Mouse (Mus musculus): ENCODE measurements around the gene Cdv3. TPM values are rescaled to one million over a fixed set of nuclear protein-coding genes. Genes with fewer than 3 reads are reported as not detected.
"Not testable (repeated sequence)": the region's sequence is repeated elsewhere in the genome, so short reads cannot be mapped to it uniquely, and the experiment has no call there.

The Cdv3 gene
- polyA plus RNA-seq, 1 experiment from 2014 or later: 105 TPM

DNA sequence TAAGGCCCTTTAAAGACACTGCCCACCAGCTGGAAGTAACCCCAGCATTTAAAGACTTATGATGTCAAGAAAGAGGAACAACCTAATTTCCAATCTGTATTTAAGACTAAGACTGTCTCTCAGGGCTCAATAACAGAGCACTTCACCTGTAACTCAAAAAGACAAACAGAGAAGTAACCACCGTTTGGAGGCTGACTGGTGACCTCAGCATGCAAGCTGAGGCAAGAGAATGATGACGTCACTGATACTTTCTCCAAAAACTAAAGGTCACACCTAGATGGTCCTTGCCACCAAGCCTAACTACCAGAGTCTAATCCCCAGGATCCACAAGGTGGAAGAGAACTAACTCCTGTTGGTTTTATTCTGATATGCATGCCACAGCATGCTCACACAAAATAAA, 5.0 kb downstream of the Cdv3 start:
- Histone ChIP-seq H3K9me3 (ENCODE audit: control insufficient read depth, low read length) (no peaks in the 10 kb centered on the region), H3K4me1 (replicated peaks; ENCODE audit: control insufficient read depth, insufficient read depth, low read length) (0 out of 2 replicates have a peak, but pooled peaks cover 3% of the 10 kb centered on the region), H3K9ac (ENCODE audit: low read depth, low read length) (no peak overlapping the region), H3K4me3 (ENCODE audit: low read depth, low read length) (no peak overlapping the region), H3K36me3 (ENCODE audit: control insufficient read depth, insufficient read depth, low read length) (peaks cover 3% of the 10 kb centered on the region; the same call in 1 of the 2 replicates), H3K27ac (ENCODE audit: low read depth, low read length) (no peak overlapping the region), H3K4me2 (replicated peaks; ENCODE audit: low read depth, low read length) (no peak overlapping the region), H3K27me3 (ENCODE audit: control insufficient read depth, insufficient read depth, low read length) (no peaks in the 10 kb centered on the region)
- WGBS: 86% methylated on average over 2 of the region's 2 CpGs
- no peak for ATAC-seq (ENCODE audit: low FRiP score)
- DNase-seq (ENCODE audit: low spot score): no peak

DNA sequence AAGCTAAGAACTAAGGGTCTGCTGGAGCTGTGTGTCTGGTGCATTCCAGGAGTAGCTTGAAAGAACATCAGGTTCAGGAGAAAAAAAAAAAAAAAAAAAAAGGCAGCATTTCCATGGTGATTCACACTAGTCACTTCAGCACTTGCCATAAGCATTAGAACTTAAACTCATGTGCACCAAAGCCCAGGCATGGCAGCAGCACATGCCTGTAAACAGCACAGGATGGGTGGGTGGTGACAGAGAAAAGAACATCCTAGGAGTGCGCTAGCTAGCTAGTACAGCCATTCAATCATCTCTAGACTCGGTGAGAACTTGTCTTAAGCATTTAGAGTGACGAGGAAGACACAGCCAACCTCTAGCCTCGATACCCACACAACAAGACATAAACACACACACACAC, 7.1 kb downstream of the Cdv3 start:
- Histone ChIP-seq H3K9me3 (ENCODE audit: control insufficient read depth, low read length) (no peaks in the 10 kb centered on the region), H3K4me1 (replicated peaks; ENCODE audit: control insufficient read depth, insufficient read depth, low read length) (0 out of 2 replicates have a peak, but pooled peaks cover 3% of the 10 kb centered on the region), H3K4me2 (replicated peaks; ENCODE audit: low read depth, low read length) (no peak overlapping the region), H3K27ac (ENCODE audit: low read depth, low read length) (no peak overlapping the region), H3K36me3 (ENCODE audit: control insufficient read depth, insufficient read depth, low read length) (peaks cover 3% of the 10 kb centered on the region; the same call in 1 of the 2 replicates), H3K4me3 (ENCODE audit: low read depth, low read length) (no peak overlapping the region), H3K27me3 (ENCODE audit: control insufficient read depth, insufficient read depth, low read length) (no peaks in the 10 kb centered on the region), H3K9ac (ENCODE audit: low read depth, low read length) (no peak overlapping the region)
- 91% methylated on average over 4 of the region's 4 CpGs for WGBS
- ATAC-seq (ENCODE audit: low FRiP score): no peak
- DNase-seq (ENCODE audit: low spot score): no peak

DNA sequence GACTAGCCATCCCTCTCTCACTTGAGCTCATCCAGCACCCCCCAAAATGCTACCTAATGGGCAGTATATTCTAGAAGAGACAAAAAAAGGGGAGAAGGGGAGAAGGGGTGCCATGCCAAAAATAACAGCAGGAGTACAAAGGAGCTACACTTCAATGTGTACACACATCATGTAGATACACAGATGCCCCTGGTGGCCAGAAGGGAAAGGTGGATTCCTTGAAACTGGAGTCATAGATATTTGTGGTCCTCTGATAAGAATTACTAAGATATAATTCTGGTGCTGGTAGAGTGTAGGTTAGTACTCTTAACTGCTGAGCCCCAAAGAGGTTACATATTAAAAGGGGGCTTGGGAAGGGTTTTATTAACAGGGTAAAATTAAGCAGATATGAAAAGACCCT, 7.7 kb downstream of the Cdv3 start:
- Histone ChIP-seq H3K4me2 (replicated peaks; ENCODE audit: low read depth, low read length) (no peak overlapping the region), H3K4me1 (replicated peaks; ENCODE audit: control insufficient read depth, insufficient read depth, low read length) (no peaks in the 10 kb centered on the region), H3K27me3 (ENCODE audit: control insufficient read depth, insufficient read depth, low read length) (no peaks in the 10 kb centered on the region), H3K36me3 (ENCODE audit: control insufficient read depth, insufficient read depth, low read length) (peaks cover 3% of the 10 kb centered on the region; the same call in 1 of the 2 replicates), H3K4me3 (ENCODE audit: low read depth, low read length) (no peak overlapping the region), H3K9ac (ENCODE audit: low read depth, low read length) (no peak overlapping the region), H3K27ac (ENCODE audit: low read depth, low read length) (no peak overlapping the region), H3K9me3 (ENCODE audit: control insufficient read depth, low read length) (no peaks in the 10 kb centered on the region)
- ATAC-seq (ENCODE audit: low FRiP score) (no peak), DNase-seq (ENCODE audit: low spot score) (no peak)

- H3K4me3 ChIP-seq (ENCODE audit: low read depth, low read length); H3K27me3 ChIP-seq (ENCODE audit: control insufficient read depth, insufficient read depth, low read length); H3K36me3 ChIP-seq (ENCODE audit: control insufficient read depth, insufficient read depth, low read length); H3K4me2 ChIP-seq (replicated peaks; ENCODE audit: low read depth, low read length); H3K9me3 ChIP-seq (ENCODE audit: control insufficient read depth, low read length); DNase-seq (ENCODE audit: low spot score); H3K4me1 ChIP-seq (replicated peaks; ENCODE audit: control insufficient read depth, insufficient read depth, low read length); H3K9ac ChIP-seq (ENCODE audit: low read depth, low read length); H3K27ac ChIP-seq (ENCODE audit: low read depth, low read length); ATAC-seq (ENCODE audit: low FRiP score): not testable (repeated sequence)
- WGBS: 90% methylated on average over 7 of the region's 7 CpGs
Measured at GRCm38 (mm10) chr9:103353500-103354260, 12.0 kb downstream of the Cdv3 start.

- no peak for ATAC-seq (ENCODE audit: low FRiP score)
Measured at GRCm38 (mm10) chr9:103348791-103349190, 16.8 kb downstream of the Cdv3 start.

DNA sequence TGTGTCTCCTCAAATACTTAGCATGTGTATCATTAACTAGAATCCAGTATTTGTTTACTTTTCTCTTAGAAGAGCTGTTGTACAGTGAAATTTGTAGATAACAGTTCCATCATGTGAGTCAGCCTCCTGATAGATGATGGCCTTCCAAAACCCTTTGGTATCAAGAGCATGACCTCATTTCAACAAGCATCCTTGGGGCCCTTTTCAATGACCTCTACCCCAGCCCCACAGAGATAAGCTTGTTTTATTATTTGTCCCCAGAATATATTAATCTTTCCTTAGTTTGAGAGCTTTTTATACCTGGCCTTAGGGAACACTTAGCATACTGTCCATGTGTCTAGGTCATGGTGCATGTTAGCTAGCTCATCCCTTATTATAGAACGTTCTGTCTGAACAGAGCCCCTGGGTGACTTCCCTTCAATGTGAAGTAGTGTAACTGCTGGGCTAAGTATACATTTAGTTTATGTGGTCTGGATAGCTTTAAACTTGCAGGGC, 17.6 kb downstream of the Cdv3 start:
- H3K4me3 ChIP-seq (ENCODE audit: low read depth, low read length): no peak overlapping the region
- no peak overlapping the region for H3K27ac ChIP-seq (ENCODE audit: low read depth, low read length)
- H3K27me3 ChIP-seq (ENCODE audit: control insufficient read depth, insufficient read depth, low read length): no peaks in the 10 kb centered on the region
- H3K4me1 ChIP-seq (replicated peaks; ENCODE audit: control insufficient read depth, insufficient read depth, low read length): no peaks in the 10 kb centered on the region
- H3K4me2 ChIP-seq (replicated peaks; ENCODE audit: low read depth, low read length): no peak overlapping the region
- H3K9me3 ChIP-seq (ENCODE audit: control insufficient read depth, low read length): no peaks in the 10 kb centered on the region
- peaks cover 2% of the 10 kb centered on the region; the same call in 1 of the 2 replicates for H3K36me3 ChIP-seq (ENCODE audit: control insufficient read depth, insufficient read depth, low read length)
- WGBS: 79% methylated on average over 1 of the region's 1 CpGs
- no peak for DNase-seq (ENCODE audit: low spot score)
- H3K9ac ChIP-seq (ENCODE audit: low read depth, low read length): no peak overlapping the region
- ATAC-seq (ENCODE audit: low FRiP score): no peak

More at GRCm38 (mm10) chr9:103348791-103349190, 16.8 kb downstream of the Cdv3 start:
- DNase-seq (ENCODE audit: low spot score): no peak
- Histone ChIP-seq H3K27me3 (ENCODE audit: control insufficient read depth, insufficient read depth, low read length) (no peaks in the 10 kb centered on the region), H3K27ac (ENCODE audit: low read depth, low read length) (no peak overlapping the region), H3K36me3 (ENCODE audit: control insufficient read depth, insufficient read depth, low read length) (peaks cover 2% of the 10 kb centered on the region; the same call in 1 of the 2 replicates), H3K4me3 (ENCODE audit: low read depth, low read length) (no peak overlapping the region), H3K4me1 (replicated peaks; ENCODE audit: control insufficient read depth, insufficient read depth, low read length) (no peaks in the 10 kb centered on the region), H3K9me3 (ENCODE audit: control insufficient read depth, low read length) (no peaks in the 10 kb centered on the region), H3K4me2 (replicated peaks; ENCODE audit: low read depth, low read length) (no peak overlapping the region), H3K9ac (ENCODE audit: low read depth, low read length) (no peak overlapping the region)

DNA sequence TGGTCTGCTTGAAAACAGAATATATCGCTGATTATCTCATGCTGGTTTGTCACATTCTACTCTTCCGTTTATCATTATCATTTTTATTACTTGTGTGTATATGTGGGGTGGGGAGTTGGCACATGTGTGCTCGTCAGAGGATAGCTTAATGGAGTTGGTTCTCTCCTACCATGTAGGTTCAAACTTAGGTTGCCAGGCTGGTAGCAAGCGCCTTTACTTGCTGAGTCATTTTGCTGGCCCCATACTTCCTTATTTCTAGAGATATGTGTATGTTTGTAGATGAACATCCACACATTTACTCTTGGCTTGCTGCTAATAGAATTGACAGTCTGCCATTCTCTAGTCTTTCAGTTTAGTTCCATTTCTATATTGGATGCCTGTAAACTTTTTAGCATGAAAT, 18.6 kb downstream of the Cdv3 start:
- peaks cover 2% of the 10 kb centered on the region; the same call in 1 of the 2 replicates for H3K36me3 ChIP-seq (ENCODE audit: control insufficient read depth, insufficient read depth, low read length)
- H3K9ac ChIP-seq (ENCODE audit: low read depth, low read length): no peak overlapping the region
- no peaks in the 10 kb centered on the region for H3K27me3 ChIP-seq (ENCODE audit: control insufficient read depth, insufficient read depth, low read length)
- whole genome bisulfite sequencing: 94% methylated on average over 4 of the region's 4 CpGs
- no peaks in the 10 kb centered on the region for H3K4me1 ChIP-seq (replicated peaks; ENCODE audit: control insufficient read depth, insufficient read depth, low read length)
- DNase-seq (ENCODE audit: low spot score) (no peak), ATAC-seq (ENCODE audit: low FRiP score) (no peak)
- no peak overlapping the region for H3K4me3 ChIP-seq (ENCODE audit: low read depth, low read length)
- no peak overlapping the region for H3K4me2 ChIP-seq (replicated peaks; ENCODE audit: low read depth, low read length)
- no peak overlapping the region for H3K27ac ChIP-seq (ENCODE audit: low read depth, low read length)
- no peaks in the 10 kb centered on the region for H3K9me3 ChIP-seq (ENCODE audit: control insufficient read depth, low read length)

DNA sequence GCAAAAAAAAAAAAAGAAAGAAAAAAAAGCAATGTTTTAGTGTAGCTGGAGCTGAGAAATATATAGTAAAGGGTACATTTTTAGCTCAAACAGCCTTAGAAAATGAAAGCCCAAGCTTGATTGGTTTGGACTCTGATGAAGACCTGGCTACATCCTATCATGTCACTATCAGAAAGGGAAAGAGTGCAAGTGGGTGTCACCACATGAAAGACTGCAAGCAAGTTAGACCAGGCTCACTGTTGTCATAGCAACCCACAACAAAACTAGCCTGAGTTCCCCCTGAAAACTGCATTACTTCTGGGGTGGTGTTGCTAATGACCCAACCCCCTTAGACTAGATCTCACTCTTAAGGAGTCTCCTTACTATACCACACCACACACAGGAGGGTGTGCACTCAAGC, 28.7 kb downstream of the Cdv3 start:
- no peak overlapping the region for H3K9ac ChIP-seq (ENCODE audit: low read depth, low read length)
- ATAC-seq (ENCODE audit: low FRiP score) (no peak), DNase-seq (ENCODE audit: low spot score) (no peak)
- H3K27ac ChIP-seq (ENCODE audit: low read depth, low read length): no peak overlapping the region
- no peaks in the 10 kb centered on the region for H3K4me1 ChIP-seq (replicated peaks; ENCODE audit: control insufficient read depth, insufficient read depth, low read length)
- H3K9me3 ChIP-seq (ENCODE audit: control insufficient read depth, low read length): no peaks in the 10 kb centered on the region
- no peak overlapping the region for H3K4me3 ChIP-seq (ENCODE audit: low read depth, low read length)
- H3K27me3 ChIP-seq (ENCODE audit: control insufficient read depth, insufficient read depth, low read length): no peaks in the 10 kb centered on the region
- no peak overlapping the region for H3K4me2 ChIP-seq (replicated peaks; ENCODE audit: low read depth, low read length)
- peaks cover 14% of the 10 kb centered on the region for H3K36me3 ChIP-seq (ENCODE audit: control insufficient read depth, insufficient read depth, low read length)

DNA sequence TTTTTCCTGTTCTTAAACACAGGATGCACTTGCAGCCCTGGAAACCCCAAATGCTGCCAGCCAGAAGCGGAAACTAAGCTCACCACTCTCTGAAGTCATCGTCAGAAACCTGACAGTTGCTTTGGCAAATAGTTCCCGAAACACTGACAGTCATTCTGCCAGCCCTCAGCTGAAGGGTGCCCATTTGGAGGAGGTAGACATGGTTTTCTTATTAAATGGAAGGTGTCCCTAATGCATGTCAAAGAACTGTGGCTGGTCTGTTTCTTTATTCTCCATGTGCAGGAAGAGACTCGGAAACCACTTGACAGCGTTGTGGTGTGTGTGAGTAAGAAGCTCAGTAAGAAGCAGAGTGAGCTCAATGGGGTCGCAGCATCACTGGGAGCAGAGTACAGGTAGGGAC, 33.0 kb downstream of the Cdv3 start:
- peaks cover 20% of the 10 kb centered on the region for H3K36me3 ChIP-seq (ENCODE audit: control insufficient read depth, insufficient read depth, low read length)
- H3K4me1 ChIP-seq (replicated peaks; ENCODE audit: control insufficient read depth, insufficient read depth, low read length): no peaks in the 10 kb centered on the region
- ATAC-seq (ENCODE audit: low FRiP score): no peak
- no peak overlapping the region for H3K4me3 ChIP-seq (ENCODE audit: low read depth, low read length)
- H3K27ac ChIP-seq (ENCODE audit: low read depth, low read length): no peak overlapping the region
- no peak overlapping the region for H3K9ac ChIP-seq (ENCODE audit: low read depth, low read length)
- 93% methylated on average over 6 of the region's 6 CpGs for WGBS
- DNase-seq (ENCODE audit: low spot score): no peak
- no peaks in the 10 kb centered on the region for H3K27me3 ChIP-seq (ENCODE audit: control insufficient read depth, insufficient read depth, low read length)
- no peak overlapping the region for H3K4me2 ChIP-seq (replicated peaks; ENCODE audit: low read depth, low read length)
- no peaks in the 10 kb centered on the region for H3K9me3 ChIP-seq (ENCODE audit: control insufficient read depth, low read length)
